27 mouse cellular contexts compared by ENCODE assay signal in genomic region chr15:102619486-102619885, GRCm38 (mm10). TPM values are rescaled to one million over a fixed set of nuclear protein-coding genes. Genes with fewer than 3 reads are reported as not detected.
"Had no signal": no experiment of that assay in that cellular context is flagged by ENCODE, and none has a peak within 500 bp of the region (broad histone marks: within the 10 kb centered on the region; RNA-seq: fewer than 3 reads in every experiment).

No protein-coding gene starts in this region.

- ATAC-seq: liver, postnatal 0 days; lung, postnatal 0 days; midbrain, embryonic 13.5 days; midbrain, embryonic 16.5 days had no signal

- H3K27me3 ChIP-seq: lung, embryonic 15.5 days; megakaryocyte, embryonic 14.5 days; midbrain, embryonic 13.5 days; neural tube, embryonic 13.5 days; neural tube, embryonic 15.5 days had no signal

- H3K36me3 ChIP-seq: lung, embryonic 15.5 days; midbrain, embryonic 13.5 days; neural tube, embryonic 13.5 days; neural tube, embryonic 15.5 days had no signal

- H3K9ac ChIP-seq: liver, postnatal 0 days; lung, embryonic 15.5 days; midbrain, embryonic 13.5 days; neural tube, embryonic 13.5 days; neural tube, embryonic 15.5 days had no signal

- DNase-seq: liver, postnatal 0 days; lung, adult 2 months; lung, postnatal 14 days; lung, postnatal 36 days; retina, postnatal 1 day; right cerebral cortex, adult 18-20 months; right cerebral cortex, postnatal 25 days; spleen, adult 18-20 months; thymus, adult 18-20 months; thymus, postnatal 14 days; thymus, postnatal 36 days had no signal

- H3K27ac ChIP-seq: lung, embryonic 15.5 days; macrophage; midbrain, embryonic 13.5 days; neural tube, embryonic 13.5 days; neural tube, embryonic 15.5 days had no signal

- H3K4me3 ChIP-seq: lung, embryonic 15.5 days; megakaryocyte, embryonic 14.5 days; midbrain, embryonic 13.5 days; myocyte; neural tube, embryonic 13.5 days; neural tube, embryonic 15.5 days had no signal

- H3K4me2 ChIP-seq: lung, embryonic 15.5 days; midbrain, embryonic 11.5 days; midbrain, embryonic 13.5 days; neural tube, embryonic 13.5 days; neural tube, embryonic 15.5 days had no signal

- H3K9me3 ChIP-seq: lung, embryonic 15.5 days; megakaryocyte, embryonic 14.5 days; midbrain, embryonic 13.5 days; neural tube, embryonic 13.5 days; neural tube, embryonic 15.5 days had no signal

RNA-seq across cellular contexts. Expression of gene Gm28047, which starts 5.4 kb away (rescaled TPM):
- total RNA-seq: megakaryocyte progenitor cell, adult 5-6 weeks had no signal
- polyA plus RNA-seq: liver, postnatal 0 days; lung, embryonic 15.5 days; lung, postnatal 0 days; midbrain, embryonic 13.5 days; midbrain, embryonic 16.5 days; myocyte; neural tube, embryonic 11.5 days; neural tube, embryonic 13.5 days; neural tube, embryonic 15.5 days; small intestine, adult 2 months; stomach, embryonic 14.5 days; stomach, embryonic 16.5 days; thymus, postnatal 0 days had no signal
